In genomic region chrX:42700291-42700690, GRCm38 (mm10) we compare ENCODE assay signal across 29 mouse cellular contexts.
A peak's percentile ranks its signal among the peaks of the same experiment; 100 is the strongest.
DNase-seq lines count a peak whose midpoint lies in the region; ATAC-seq and TF ChIP-seq lines count a peak whose summit lies in the region.
"Had no signal": no experiment of that assay in that cellular context is flagged by ENCODE, and none has a peak within 500 bp of the region (broad histone marks: within the 10 kb centered on the region; RNA-seq: fewer than 3 reads in every experiment).

No protein-coding gene starts in this region.

- no peak overlapping the region for H3K27ac ChIP-seq in kidney, postnatal 0 days
- H3K27ac ChIP-seq in kidney, embryonic 15.5 days: no peak overlapping the region
- H3K27ac ChIP-seq: embryonic facial prominence, embryonic 13.5 days; embryonic facial prominence, embryonic 15.5 days; forebrain, embryonic 10.5 days; forebrain, embryonic 12.5 days had no signal

- H3K9ac ChIP-seq in kidney, postnatal 0 days (ENCODE audit: low read depth, low read length): no peak overlapping the region
- H3K9ac ChIP-seq in kidney, embryonic 15.5 days: no peak overlapping the region
- H3K9ac ChIP-seq: embryonic facial prominence, embryonic 13.5 days; embryonic facial prominence, embryonic 15.5 days; forebrain, embryonic 12.5 days had no signal

- H3K9me3 ChIP-seq in kidney, postnatal 0 days (replicated peaks; ENCODE audit: low read length): no peaks in the 10 kb centered on the region
- H3K9me3 ChIP-seq in kidney, embryonic 15.5 days (replicated peaks): no peaks in the 10 kb centered on the region
- H3K9me3 ChIP-seq: embryonic facial prominence, embryonic 13.5 days; embryonic facial prominence, embryonic 15.5 days; forebrain, embryonic 10.5 days; forebrain, embryonic 12.5 days; G1E had no signal

- no peak for ATAC-seq in kidney, postnatal 0 days (replicated peaks; ENCODE audit: low FRiP score, low read depth)
- ATAC-seq in kidney, embryonic 15.5 days (replicated peaks; ENCODE audit: low FRiP score): no peak
- ATAC-seq: CD4-positive, CD25-positive, alpha-beta regulatory T cell, adult 4 months; forebrain, embryonic 14.5 days; Patski had no signal

- H3K4me2 ChIP-seq in kidney, postnatal 0 days (ENCODE audit: low read length): no peak overlapping the region
- H3K4me2 ChIP-seq in kidney, embryonic 15.5 days: no peak overlapping the region
- H3K4me2 ChIP-seq: embryonic facial prominence, embryonic 13.5 days; embryonic facial prominence, embryonic 15.5 days; forebrain, embryonic 12.5 days had no signal

- no peaks in the 10 kb centered on the region for H3K36me3 ChIP-seq in kidney, postnatal 0 days (ENCODE audit: insufficient read depth, low read length)
- no peaks in the 10 kb centered on the region for H3K36me3 ChIP-seq in kidney, embryonic 15.5 days
- H3K36me3 ChIP-seq: embryonic facial prominence, embryonic 13.5 days; embryonic facial prominence, embryonic 15.5 days; forebrain, embryonic 10.5 days; forebrain, embryonic 12.5 days; G1E had no signal

- H3K4me1 ChIP-seq in kidney, postnatal 0 days (replicated peaks; ENCODE audit: insufficient read depth, low read length): no peaks in the 10 kb centered on the region
- no peaks in the 10 kb centered on the region for H3K4me1 ChIP-seq in kidney, embryonic 15.5 days
- H3K4me1 ChIP-seq: embryonic facial prominence, embryonic 13.5 days; embryonic facial prominence, embryonic 15.5 days; forebrain, embryonic 10.5 days; forebrain, embryonic 12.5 days had no signal

- WGBS in kidney, postnatal 0 days: 52% methylated on average over 3 of the region's 3 CpGs
- 47% methylated on average over 3 of the region's 3 CpGs for WGBS in kidney, embryonic 15.5 days

- peak; percentile 1 for DNase-seq in kidney, postnatal 0 days (ENCODE audit: low spot score)
- DNase-seq in R1 (ENCODE audit: low read depth, low spot score): peak; percentile 3
- DNase-seq in lung, postnatal 10 days: peak; percentile 1
- DNase-seq in lung, postnatal 25 days (ENCODE audit: low spot score): peak; percentile 24
- no peak for DNase-seq in spleen, postnatal 4 days (ENCODE audit: low spot score in 2 of 2)
- DNase-seq in heart, postnatal 10 days: no peak
- no peak for DNase-seq in ovary, postnatal 36 days (ENCODE audit: low spot score)
- DNase-seq: adrenal gland, adult 2 months; adrenal gland, postnatal 10 days; adrenal gland, postnatal 25 days; B cell, adult 2 months; cerebellum, adult 11 months; cerebellum, adult 18-20 months; cerebellum, adult 8-10 months; cerebellum, adult 9-11 months; cerebellum, postnatal 14 days; cerebellum, postnatal 36 days; embryo, embryonic 11 days had no signal

- H3K27me3 ChIP-seq in kidney, postnatal 0 days (ENCODE audit: insufficient read depth, low read length): no peaks in the 10 kb centered on the region
- no peaks in the 10 kb centered on the region for H3K27me3 ChIP-seq in kidney, embryonic 15.5 days
- H3K27me3 ChIP-seq: CH12.LX; embryonic facial prominence, embryonic 13.5 days; embryonic facial prominence, embryonic 15.5 days; forebrain, embryonic 12.5 days had no signal

- intact Hi-C loops in heart, postnatal 10 days (cut with DNase I): no loop called here

- TF ChIP-seq CTCF in kidney, postnatal 0 days (IDR thresholded peaks at IDR 0.05; ENCODE audit: low read depth): no peak

- no peak overlapping the region for H3K4me3 ChIP-seq in kidney, postnatal 0 days (replicated peaks; ENCODE audit: low read depth, low read length)
- no peak overlapping the region for H3K4me3 ChIP-seq in kidney, embryonic 15.5 days (replicated peaks)
- H3K4me3 ChIP-seq: embryonic facial prominence, embryonic 13.5 days; embryonic facial prominence, embryonic 15.5 days; erythroblast, embryonic 14.5 days; forebrain, embryonic 10.5 days; forebrain, embryonic 12.5 days had no signal

Comparison
In these comparisons a context has a peak if more than half of its experiments do, and no peak if none do; other contexts are left out.
1. DNase-seq: peak in kidney, postnatal 0 days (single experiment), R1 (single experiment), lung, postnatal 10 days (single experiment) and lung, postnatal 25 days (single experiment); none in spleen, postnatal 4 days (0 of 2), heart, postnatal 10 days (0 of 2) and ovary, postnatal 36 days (single experiment).